Comparison of ENCODE assay signal across 8 mouse cellular contexts in genomic region chr7:126831539-126831938, GRCm38 (mm10). TPM values are rescaled to one million over a fixed set of nuclear protein-coding genes. Genes with fewer than 3 reads are reported as not detected.
DNase-seq lines count a peak whose midpoint lies in the region; ATAC-seq lines count a peak whose summit lies in the region.

TSS of gene 4930451I11Rik (minus strand) at chr7:126831639.

- H3K27ac ChIP-seq in liver, embryonic 11.5 days (ENCODE audit: low read depth, low read length) = no peak within 1 kb of the TSS
- no peak within 1 kb of the TSS for H3K27ac ChIP-seq in embryonic facial prominence, embryonic 15.5 days (replicated peaks)
- H3K27ac ChIP-seq in intestine, embryonic 14.5 days (ENCODE audit: low read depth) = no peak within 1 kb of the TSS
- H3K27ac ChIP-seq in neural tube, embryonic 13.5 days (replicated peaks) = no peak within 1 kb of the TSS

- H3K4me3 ChIP-seq in liver, embryonic 11.5 days (ENCODE audit: low read depth, low read length) = peak within 1 kb of the TSS; percentile 45
- H3K4me3 ChIP-seq in embryonic facial prominence, embryonic 15.5 days (replicated peaks) = peak within 1 kb of the TSS; percentile 24
- H3K4me3 ChIP-seq in intestine, embryonic 14.5 days (ENCODE audit: low read depth, low read length) = peak within 1 kb of the TSS; percentile 14; the same call in 1 of the 2 replicates
- peak within 1 kb of the TSS; percentile 25 for H3K4me3 ChIP-seq in neural tube, embryonic 13.5 days

- WGBS in liver, embryonic 11.5 days = 54% methylated on average over 5 of the region's 5 CpGs
- WGBS in embryonic facial prominence, embryonic 15.5 days = 55% methylated on average over 5 of the region's 5 CpGs
- 58% methylated on average over 5 of the region's 5 CpGs for WGBS in intestine, embryonic 14.5 days
- 62% methylated on average over 5 of the region's 5 CpGs for WGBS in neural tube, embryonic 13.5 days

- H3K4me1 ChIP-seq in liver, embryonic 11.5 days (replicated peaks; ENCODE audit: control insufficient read depth, insufficient read depth, low read length) = no peaks in the 10 kb centered on the region; the same call in 1 of the 2 replicates
- peaks cover 5% of the 10 kb centered on the region; the same call in 1 of the 2 replicates for H3K4me1 ChIP-seq in embryonic facial prominence, embryonic 15.5 days
- no peaks in the 10 kb centered on the region for H3K4me1 ChIP-seq in intestine, embryonic 14.5 days (replicated peaks; ENCODE audit: control insufficient read depth, insufficient read depth, low read length)
- H3K4me1 ChIP-seq in neural tube, embryonic 13.5 days (replicated peaks) = peaks cover 25% of the 10 kb centered on the region

- no peak for DNase-seq in liver, embryonic 11.5 days (ENCODE audit: low spot score)
- DNase-seq in liver = no peak
- no peak for DNase-seq in intestine, embryonic 14.5 days (ENCODE audit: low spot score)
- DNase-seq in right cerebral cortex, adult 2 months (ENCODE audit: low spot score in 2 of 2) = no peak
- DNase-seq in right cerebral cortex, postnatal 25 days = no peak
- DNase-seq in frontal cortex, postnatal 10 days (ENCODE audit: low spot score in 2 of 2) = no peak

- peak within 1 kb of the TSS; percentile 67 for H3K4me2 ChIP-seq in liver, embryonic 11.5 days
- peak within 1 kb of the TSS; percentile 40 for H3K4me2 ChIP-seq in embryonic facial prominence, embryonic 15.5 days (replicated peaks)
- peak within 1 kb of the TSS; percentile 51 for H3K4me2 ChIP-seq in intestine, embryonic 14.5 days (ENCODE audit: low read length)
- peak within 1 kb of the TSS; percentile 58 for H3K4me2 ChIP-seq in neural tube, embryonic 13.5 days

- H3K9ac ChIP-seq in liver, embryonic 11.5 days (ENCODE audit: low read depth, low read length) = peak within 1 kb of the TSS; percentile 35; the same call in 1 of the 2 replicates
- H3K9ac ChIP-seq in embryonic facial prominence, embryonic 15.5 days = no peak within 1 kb of the TSS
- no peak within 1 kb of the TSS for H3K9ac ChIP-seq in intestine, embryonic 14.5 days (ENCODE audit: low read length)
- H3K9ac ChIP-seq in neural tube, embryonic 13.5 days = peak within 1 kb of the TSS; percentile 32; the same call in 1 of the 2 replicates

- H3K27me3 ChIP-seq in liver, embryonic 11.5 days (replicated peaks; ENCODE audit: control insufficient read depth, insufficient read depth, low read length) = peaks cover 12% of the 10 kb centered on the region
- H3K27me3 ChIP-seq in embryonic facial prominence, embryonic 15.5 days = peaks cover 5% of the 10 kb centered on the region; the same call in 1 of the 2 replicates
- no peaks in the 10 kb centered on the region for H3K27me3 ChIP-seq in intestine, embryonic 14.5 days (replicated peaks; ENCODE audit: control insufficient read depth, insufficient read depth, low read length)
- peaks cover 2% of the 10 kb centered on the region; the same call in 1 of the 2 replicates for H3K27me3 ChIP-seq in neural tube, embryonic 13.5 days

- H3K36me3 ChIP-seq in liver, embryonic 11.5 days (ENCODE audit: control insufficient read depth, insufficient read depth, low read length) = no peaks in the 10 kb centered on the region
- H3K36me3 ChIP-seq in embryonic facial prominence, embryonic 15.5 days = no peaks in the 10 kb centered on the region
- H3K36me3 ChIP-seq in intestine, embryonic 14.5 days (ENCODE audit: control insufficient read depth, insufficient read depth, low read length) = no peaks in the 10 kb centered on the region
- peaks cover 27% of the 10 kb centered on the region for H3K36me3 ChIP-seq in neural tube, embryonic 13.5 days

- no peak for ATAC-seq in liver, embryonic 11.5 days (replicated peaks; ENCODE audit: low FRiP score)
- no peak for ATAC-seq in embryonic facial prominence, embryonic 15.5 days (ENCODE audit: insufficient number of reproducible peaks, low FRiP score, low TSS enrichment, low read depth)
- no peak for ATAC-seq in intestine, embryonic 14.5 days (replicated peaks; ENCODE audit: low FRiP score, low TSS enrichment, low read depth)
- 0 out of 2 replicates have a peak, but pooled peaks have one; percentile 10 for ATAC-seq in neural tube, embryonic 13.5 days (ENCODE audit: low read depth)

- no peaks in the 10 kb centered on the region for H3K9me3 ChIP-seq in liver, embryonic 11.5 days (ENCODE audit: control insufficient read depth, low read length)
- H3K9me3 ChIP-seq in embryonic facial prominence, embryonic 15.5 days (replicated peaks) = no peaks in the 10 kb centered on the region
- no peaks in the 10 kb centered on the region for H3K9me3 ChIP-seq in intestine, embryonic 14.5 days (ENCODE audit: control insufficient read depth, low read length)
- H3K9me3 ChIP-seq in neural tube, embryonic 13.5 days = no peaks in the 10 kb centered on the region

RNA-seq across cellular contexts. Expression of gene 4930451I11Rik, which starts in this region (rescaled TPM):
- polyA plus RNA-seq in liver, embryonic 11.5 days (2014; fragmentation: Nextera tagmentation; extraction: Ambion mirVana) = not detected in 2 replicates
- polyA plus RNA-seq in embryonic facial prominence, embryonic 15.5 days (2015; fragmentation: Nextera tagmentation; extraction: Ambion mirVana) = not detected in 2 replicates
- not detected in 2 replicates for polyA plus RNA-seq in intestine, embryonic 14.5 days (2014; fragmentation: Nextera tagmentation; extraction: Ambion mirVana)
- polyA plus RNA-seq in neural tube, embryonic 13.5 days (2015; fragmentation: Nextera tagmentation; extraction: Ambion mirVana) = not detected in 2 replicates

Comparison
In these comparisons a context has a peak if more than half of its experiments do, and no peak if none do; other contexts are left out.
1. Peak in ATAC-seq, H3K4me3 ChIP-seq, H3K9ac ChIP-seq and H3K4me2 ChIP-seq in neural tube, embryonic 13.5 days; RNA of the gene not detected or under 1 TPM.